Mouse (Mus musculus) central nervous system, embryonic 18 days (tissue): Measurements from ENCODE around the gene Slco1a5. TPM values are rescaled to one million over a fixed set of nuclear protein-coding genes. Genes with fewer than 3 reads are reported as not detected.

ENCODE experiments used
- polyA plus RNA-seq: library from polyadenylated mRNA; depleted of rRNA; stranded (reverse); fragments of >200 nt; gene quantifications from 2 replicates; pipeline ENCODE4 v1.2.3, GENCODE M21; 2012; rRNA removed

Gene Slco1a5
- polyA plus RNA-seq: 0.31 and 0.38 TPM in 2 replicates

GRCm38 (mm10) chr6:142322881-142323280 is at the start of gene Slco1a5:
Gene Slco1a5, minus strand, starts transcription at chr6:142322981.

GRCm38 (mm10) chr6:142345440-142346038 is 22.8 kb upstream of the Slco1a5 start, which contains the start of gene Pyroxd1:
Gene Pyroxd1, plus strand, starts transcription at chr6:142345654.

GRCm38 (mm10) chr6:142298098-142298497 is 24.7 kb downstream of the Slco1a5 start, which contains the start of gene Iapp:
Gene Iapp, plus strand, starts transcription at chr6:142298423.

DNA sequence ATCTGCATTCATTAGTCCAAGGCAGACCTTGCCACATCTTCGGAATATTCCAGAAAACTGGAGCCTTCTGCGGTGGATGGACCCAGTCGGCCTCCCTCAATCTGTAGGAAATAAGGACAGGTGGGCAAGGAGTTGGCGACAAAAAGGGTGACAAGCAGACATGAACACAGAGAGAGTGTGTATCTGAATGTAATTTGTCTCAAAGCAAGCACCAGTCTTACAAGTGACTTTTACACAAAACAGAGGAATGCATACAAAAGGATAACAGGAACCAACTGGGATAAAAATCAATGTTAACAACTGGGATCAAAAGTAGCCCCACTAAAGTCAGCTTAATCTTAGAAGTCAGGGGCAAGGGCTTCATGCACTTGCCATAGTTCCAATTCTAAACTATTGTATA is 114.4 kb downstream of the Slco1a5 start, which contains the start of gene Slco1a6:
Gene Slco1a6 (minus strand): TSS at position 101 of the 400 bp plus-strand sequence.

Other genes with a start within 250 kb of the Slco1a5 start
- gene Slco1a6, start 114.5 kb downstream of the Slco1a5 start, polyA plus RNA-seq: 0.01 TPM in 1 of 2 replicates, not detected in the other
- gene Iapp, start 24.6 kb downstream of the Slco1a5 start, polyA plus RNA-seq: 0.17 and 0.51 TPM in 2 replicates
- 13.0 and 13.5 TPM in 2 replicates for gene Pyroxd1, start 22.7 kb upstream of the Slco1a5 start, polyA plus RNA-seq
- gene Recql, start 64.1 kb upstream of the Slco1a5 start, polyA plus RNA-seq: 15.8 and 16.0 TPM in 2 replicates
- 26.2 and 26.6 TPM in 2 replicates for gene Golt1b, start 64.2 kb upstream of the Slco1a5 start, polyA plus RNA-seq
- gene Spx, start 90.5 kb upstream of the Slco1a5 start, polyA plus RNA-seq: 12.0 and 13.4 TPM in 2 replicates
- gene Gys2, start 150.1 kb upstream of the Slco1a5 start, polyA plus RNA-seq: 0.04 TPM in 1 of 2 replicates, not detected in the other
- 363 and 387 TPM in 2 replicates for gene Ldhb, start 185.0 kb upstream of the Slco1a5 start, polyA plus RNA-seq
- gene Kcnj8, start 248.6 kb upstream of the Slco1a5 start, polyA plus RNA-seq: 10.6 and 11.0 TPM in 2 replicates